Mouse (Mus musculus) thymus, postnatal 0 days (tissue): ENCODE measurements around the gene Adamtsl4. TPM values are rescaled to one million over a fixed set of nuclear protein-coding genes. Genes with fewer than 3 reads are reported as not detected.
A peak's percentile ranks its signal among the peaks of the same experiment; 100 is the strongest.
"Not testable (repeated sequence)": the region's sequence is repeated elsewhere in the genome, so short reads cannot be mapped to it uniquely, and the experiment has no call there.

Experiments used
- DNase-seq: peaks from one replicate; pipeline ENCODE4 v3.0.0-alpha.2; 2015; ENCODE audit warnings: low spot score
- polyA plus RNA-seq: library from polyadenylated mRNA; unstranded; fragments of >200 nt; fragmentation: Nextera tagmentation; extraction: Ambion mirVana; gene quantifications from 2 replicates; pipeline ENCODE4 v1.2.1, GENCODE M21; 2015

Gene Adamtsl4
- polyA plus RNA-seq, 1 experiment from 2014 or later, result 2.0 TPM

DNA sequence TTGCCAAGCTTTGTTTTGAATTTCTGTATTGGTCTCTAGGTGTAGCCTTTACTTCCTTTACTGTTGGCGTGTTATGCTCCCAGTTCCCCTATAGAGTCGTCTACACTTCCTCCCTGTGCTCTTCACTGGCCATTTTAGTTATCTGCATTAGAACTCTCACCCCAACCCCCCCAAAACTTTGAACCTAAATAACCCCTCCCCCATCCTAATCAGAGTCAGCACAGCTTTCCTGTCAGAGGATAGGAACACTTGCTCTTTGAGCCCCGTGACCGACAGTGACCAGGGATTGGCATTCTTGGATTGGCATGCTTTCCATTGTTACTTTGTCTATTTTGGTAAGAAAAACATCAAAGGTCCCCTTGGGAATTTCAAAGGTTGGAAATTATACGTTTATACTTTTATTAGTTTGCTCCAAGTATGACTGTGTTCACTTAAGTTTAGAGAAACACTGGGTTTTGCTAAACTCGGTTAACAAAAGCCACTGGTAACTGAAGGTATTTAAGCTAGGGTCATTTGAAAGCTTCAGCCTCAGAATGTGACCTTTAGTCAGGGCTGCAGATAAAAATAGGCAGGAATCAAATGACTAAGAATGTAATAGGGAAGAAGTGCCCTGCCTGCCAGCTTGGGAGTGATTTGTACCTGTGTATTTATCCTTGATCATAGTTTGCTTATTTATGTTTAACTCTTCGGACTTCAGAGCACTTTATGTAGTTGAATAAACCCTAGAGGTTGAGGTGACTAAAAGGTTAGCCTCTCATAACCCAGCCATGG, 25.6 kb downstream of the Adamtsl4 start:
- no peak for DNase-seq

DNA sequence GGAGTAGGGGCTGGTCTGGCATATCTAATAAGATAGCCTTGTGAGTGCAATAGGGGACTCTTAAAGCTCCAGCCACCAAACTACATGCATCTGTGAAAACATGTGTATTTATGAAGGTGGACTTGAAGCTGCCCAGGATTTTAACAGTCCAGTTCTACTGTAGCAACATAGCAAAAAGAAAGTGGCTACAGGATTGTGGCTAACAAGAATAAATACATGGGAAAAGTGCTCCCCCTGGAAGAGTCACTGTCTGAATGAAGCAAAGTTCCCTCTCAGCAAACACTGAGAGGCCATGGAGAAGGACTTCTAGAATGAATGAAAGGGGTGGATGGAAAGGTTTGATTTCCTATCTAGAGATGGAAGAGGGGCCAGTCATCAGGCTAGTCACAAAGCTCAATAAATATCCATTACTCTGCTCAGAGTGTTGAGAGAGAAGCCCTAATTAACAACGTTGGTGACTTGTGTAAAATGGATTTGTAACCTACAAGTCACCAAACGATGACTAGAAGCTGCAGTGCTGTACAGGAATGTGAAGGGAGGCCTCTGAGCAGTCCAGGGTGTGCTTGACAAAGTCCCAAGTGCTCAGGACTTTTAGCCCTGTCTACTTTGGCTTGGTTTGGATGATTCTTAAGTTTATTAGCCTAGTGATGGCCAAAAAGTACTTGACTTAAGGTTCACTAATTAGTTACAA, 26.8 kb downstream of the Adamtsl4 start:
- DNase-seq, result no peak

DNA sequence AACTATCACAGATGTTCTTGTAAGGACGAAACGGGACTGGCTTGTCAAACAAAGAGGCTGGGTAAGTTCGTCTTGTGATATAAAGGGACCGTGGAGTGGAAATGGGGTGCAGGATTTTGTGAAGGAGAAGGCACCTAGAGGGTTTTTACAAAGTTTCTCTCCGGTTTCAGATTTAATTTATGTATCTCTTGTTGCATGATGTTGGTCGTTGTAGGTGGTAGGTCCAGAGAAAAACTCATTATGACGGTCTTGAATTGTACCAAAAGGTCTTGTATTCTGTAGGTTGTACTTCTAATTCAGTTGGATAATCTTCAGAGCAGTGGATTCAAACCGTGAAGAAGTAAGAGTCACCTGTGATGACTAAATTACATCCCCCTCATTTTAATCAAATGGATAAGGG, 27.8 kb downstream of the Adamtsl4 start:
- no peak for DNase-seq

DNA sequence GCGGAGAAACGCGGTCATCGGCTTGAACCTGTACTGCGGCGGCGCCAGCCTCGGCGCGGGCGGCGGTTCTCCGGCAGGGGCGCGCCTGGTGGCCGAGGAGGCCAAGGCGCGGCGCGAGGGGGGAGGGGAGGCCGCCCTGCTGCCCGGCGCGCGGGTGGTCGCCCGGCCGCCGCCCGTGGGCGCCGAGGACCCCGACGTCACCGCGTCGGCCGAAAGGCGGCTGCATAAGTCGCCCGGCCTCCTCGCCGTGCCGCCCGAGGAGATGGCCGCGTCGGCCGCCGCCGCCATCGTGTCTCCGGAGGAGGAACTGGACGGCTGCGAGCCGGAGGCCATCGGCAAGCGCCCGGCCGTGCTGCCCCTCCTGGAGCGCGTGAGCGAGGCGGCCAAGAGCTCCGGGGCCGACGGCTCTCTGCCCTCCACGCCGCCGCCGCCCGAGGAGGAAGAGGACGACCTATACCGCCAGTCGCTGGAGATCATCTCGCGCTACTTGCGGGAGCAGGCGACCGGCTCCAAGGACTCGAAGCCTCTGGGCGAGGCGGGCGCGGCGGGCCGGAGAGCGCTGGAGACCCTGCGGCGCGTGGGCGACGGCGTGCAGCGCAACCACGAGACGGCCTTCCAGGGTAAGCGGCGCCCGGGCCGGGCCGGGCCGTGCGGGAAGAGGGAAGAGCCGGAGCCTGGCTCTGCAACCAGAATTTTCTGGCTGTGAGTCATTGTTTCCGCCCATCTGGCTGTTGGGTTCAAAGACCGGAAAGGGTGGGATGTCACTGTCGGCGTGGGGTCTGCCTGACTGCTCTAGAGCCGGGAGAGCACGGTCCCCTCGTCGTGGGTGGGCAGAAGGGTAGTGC, 28.6 kb downstream of the Adamtsl4 start:
- peak; percentile 88 for DNase-seq

GRCm38 (mm10) chr3:95658236-95658867, 29.4 kb downstream of the Adamtsl4 start, which contains the start of gene Mcl1:
TSS of gene Mcl1 (plus strand) at chr3:95658788.
- DNase-seq, result peak; percentile 89

- DNase-seq, result no peak
Measured at GRCm38 (mm10) chr3:95657711-95658110, 30.0 kb downstream of the Adamtsl4 start.

DNA sequence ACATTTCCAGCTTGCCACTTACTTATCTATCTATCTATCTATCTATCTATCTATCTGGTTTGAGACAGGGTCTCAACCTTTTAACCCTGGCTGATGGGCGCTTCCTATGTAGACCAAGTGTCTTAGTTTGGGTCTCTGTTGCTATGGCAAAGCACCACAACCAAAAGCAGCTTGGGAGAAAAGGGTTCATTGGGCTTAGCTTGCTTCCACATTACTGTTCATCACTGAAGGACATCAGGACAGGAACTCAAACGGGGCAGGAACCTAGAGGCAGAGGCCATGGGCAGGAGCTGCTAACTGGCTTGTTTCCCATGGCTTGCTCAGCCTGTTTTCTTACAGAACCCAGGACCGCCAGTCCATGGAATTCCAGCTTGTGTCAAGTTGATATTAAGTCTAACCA, 30.6 kb downstream of the Adamtsl4 start:
- DNase-seq, result no peak

GRCm38 (mm10) chr3:95655437-95655836, 32.3 kb downstream of the Adamtsl4 start:
- DNase-seq, result no peak

- DNase-seq, result not testable (repeated sequence)
Measured at GRCm38 (mm10) chr3:95654371-95654770, 33.3 kb downstream of the Adamtsl4 start.

DNA sequence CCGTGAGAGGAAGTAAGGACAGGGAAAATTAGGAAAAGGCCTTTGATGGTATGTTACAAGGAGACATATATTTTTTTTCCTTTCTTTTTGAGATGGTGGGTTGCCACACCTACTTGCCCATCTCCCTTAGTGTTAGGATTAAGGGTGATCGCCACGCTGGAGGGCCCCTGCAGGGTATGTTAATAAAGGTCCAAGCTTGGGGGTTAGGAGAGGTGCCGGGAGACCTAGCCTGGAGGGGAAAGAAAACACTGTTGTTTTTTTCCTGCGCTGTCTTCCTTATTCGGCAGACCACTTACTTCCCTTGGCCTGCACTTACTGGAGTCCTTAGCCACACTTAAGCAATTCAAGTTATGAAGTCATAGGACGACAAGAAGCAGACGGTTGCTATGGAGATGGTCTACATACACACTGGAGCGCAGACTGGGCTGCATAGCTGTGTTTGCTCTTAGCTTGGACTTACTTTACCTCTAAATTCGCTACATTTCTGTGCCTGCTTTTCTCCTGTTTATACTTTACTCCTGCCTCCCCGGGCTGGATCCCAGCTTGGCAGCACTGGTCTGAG, 34.2 kb downstream of the Adamtsl4 start:
- no peak for DNase-seq

- DNase-seq, result no peak
Measured at GRCm38 (mm10) chr3:95652871-95653270, 34.8 kb downstream of the Adamtsl4 start.

DNA sequence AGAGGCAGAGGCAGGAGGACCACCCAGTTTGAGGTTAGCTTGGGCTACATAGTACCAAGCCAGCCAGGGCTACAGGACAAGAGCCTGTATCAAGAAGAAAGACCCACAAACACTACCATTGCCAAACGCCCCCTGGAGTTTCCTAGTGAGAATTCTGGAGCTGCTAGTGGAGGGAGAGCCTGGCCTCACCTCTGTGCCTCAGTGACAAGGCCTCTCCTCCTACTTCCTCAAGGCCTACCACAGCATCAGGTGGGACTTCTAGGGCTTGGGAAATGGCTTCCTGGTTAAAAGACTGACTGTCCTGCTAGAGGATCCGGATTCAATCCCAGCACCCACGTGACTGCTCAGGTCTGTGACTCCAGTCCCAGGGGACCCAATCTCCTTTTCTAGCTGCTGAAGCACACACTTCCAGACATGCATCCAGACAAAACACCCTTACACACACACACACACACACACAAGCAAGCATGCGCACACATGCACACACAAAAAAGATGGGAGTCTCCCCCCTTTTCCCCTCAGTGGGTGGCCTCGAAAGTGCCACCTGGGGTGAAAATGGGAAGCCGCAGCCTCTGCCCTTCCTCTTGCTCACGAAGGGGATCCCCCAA, 35.4 kb downstream of the Adamtsl4 start:
- DNase-seq, result peak; percentile 49

DNA sequence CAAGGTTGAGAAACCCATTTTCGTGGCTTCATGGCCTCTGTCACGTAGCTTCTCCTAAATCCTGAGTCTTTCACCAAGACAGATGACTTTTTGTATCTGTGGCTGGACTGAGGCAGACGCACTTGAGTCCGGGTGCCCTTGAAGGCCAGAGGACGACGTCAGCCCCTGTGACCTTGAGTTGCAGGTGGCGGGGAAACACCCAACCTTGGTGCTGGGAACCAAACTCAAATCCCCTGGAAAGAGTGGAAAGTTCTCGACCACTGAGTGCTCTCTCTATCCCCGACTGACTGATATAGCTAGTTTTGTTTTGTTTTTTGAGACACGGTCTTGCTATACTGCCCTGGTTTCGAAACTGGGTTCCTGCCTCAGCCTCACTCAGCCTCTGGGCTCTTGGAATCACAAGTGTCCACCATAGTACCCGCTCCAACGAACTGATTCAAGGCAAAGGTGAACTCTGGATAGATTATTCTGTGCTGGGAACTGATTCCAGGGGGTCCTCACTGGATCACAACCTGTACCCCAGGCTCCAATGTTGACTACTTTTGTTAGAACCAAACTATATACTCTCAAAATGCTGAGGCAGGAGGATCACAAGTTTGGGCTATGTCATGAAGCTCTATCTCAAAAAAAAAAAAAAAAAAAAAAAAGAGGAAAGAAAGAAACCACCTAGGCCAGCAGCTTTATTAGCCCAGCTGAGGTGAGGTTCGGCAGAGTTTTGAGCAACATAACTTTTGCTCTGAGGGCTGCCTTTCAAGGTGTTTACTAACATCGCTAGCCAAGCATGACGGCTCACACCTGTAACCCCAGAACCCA, 36.1 kb downstream of the Adamtsl4 start:
- no peak for DNase-seq

DNA sequence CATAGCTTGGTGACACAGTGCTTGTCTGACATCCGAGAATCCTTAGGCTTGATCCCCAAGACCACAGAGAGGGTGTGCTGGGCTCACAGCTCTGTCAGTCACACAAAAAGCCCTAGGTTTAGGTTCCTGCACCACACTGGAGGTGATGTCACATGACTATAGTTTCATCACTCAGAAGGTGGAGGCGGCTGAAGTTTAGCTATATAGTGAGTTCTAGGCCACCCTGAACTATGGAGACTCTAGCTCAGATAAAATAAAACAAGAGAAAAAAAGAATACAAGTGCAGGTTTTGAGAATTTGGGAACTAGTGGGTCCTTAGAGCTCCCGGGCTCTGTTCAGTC, 36.7 kb downstream of the Adamtsl4 start:
- no peak for DNase-seq

GRCm38 (mm10) chr3:95650276-95651032, 37.3 kb downstream of the Adamtsl4 start:
- no peak for DNase-seq

DNA sequence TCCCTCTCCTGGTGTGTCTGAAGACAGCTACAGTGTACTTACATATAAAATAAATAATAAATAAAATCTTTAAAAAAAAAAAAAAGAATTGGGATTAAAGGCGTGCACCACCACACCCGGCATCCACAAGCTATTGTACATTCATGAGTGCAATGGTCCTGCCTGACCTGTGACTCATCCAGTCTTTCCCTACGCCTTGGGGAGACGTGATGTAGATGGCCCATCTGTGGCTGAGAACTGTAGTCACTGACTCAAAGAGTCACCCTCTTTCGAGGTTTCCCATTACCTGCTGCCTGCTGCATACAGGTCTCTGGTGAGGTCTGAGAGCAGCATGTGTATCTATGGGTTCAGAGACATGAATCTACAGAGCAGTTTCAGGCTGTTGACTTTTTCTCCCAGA, 39.7 kb downstream of the Adamtsl4 start:
- DNase-seq, result no peak

DNA sequence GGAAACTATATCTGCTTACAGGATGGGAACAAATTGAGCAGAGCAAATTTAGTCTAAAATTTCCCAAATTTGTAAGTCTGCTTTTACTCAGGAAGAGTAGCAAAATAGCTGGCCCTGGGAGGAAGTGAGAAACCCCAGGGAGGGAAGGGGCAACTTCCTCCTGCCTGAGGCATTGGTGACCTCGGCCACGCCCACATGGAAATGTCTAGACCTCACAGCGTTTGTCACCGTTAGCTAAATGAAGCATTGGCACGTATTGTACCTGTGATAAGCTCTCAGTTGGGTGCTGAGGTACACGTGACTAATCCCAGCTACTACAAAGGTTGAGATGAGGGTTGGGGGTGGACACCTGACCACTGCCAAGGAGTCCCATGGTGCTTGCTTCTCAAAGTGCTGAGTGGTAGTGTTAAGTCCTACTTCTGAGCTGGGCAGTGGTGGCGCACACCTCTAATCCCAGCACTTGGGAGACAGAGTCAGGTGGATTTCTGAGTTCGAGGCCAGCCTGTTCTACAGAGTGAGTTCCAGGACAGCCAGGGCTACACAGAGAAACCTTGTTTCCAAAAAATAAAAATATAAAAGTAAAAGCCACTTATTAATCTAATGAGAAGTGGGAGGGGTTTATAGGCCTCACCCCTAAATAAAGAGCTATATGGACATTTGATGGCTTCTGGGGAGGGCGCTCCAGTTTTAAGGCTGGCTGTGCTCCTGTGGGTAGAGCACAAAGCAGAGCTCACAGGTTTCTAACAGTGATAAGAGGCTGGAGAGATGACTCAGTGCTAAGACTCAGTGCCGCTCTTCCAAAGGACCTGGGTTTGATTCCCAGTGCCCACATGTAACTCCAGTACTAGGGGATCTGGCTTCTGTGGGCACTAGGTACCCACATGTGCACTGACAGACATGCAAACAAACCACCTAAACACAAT, 42.1 kb downstream of the Adamtsl4 start:
- DNase-seq, result peak; percentile 52

DNA sequence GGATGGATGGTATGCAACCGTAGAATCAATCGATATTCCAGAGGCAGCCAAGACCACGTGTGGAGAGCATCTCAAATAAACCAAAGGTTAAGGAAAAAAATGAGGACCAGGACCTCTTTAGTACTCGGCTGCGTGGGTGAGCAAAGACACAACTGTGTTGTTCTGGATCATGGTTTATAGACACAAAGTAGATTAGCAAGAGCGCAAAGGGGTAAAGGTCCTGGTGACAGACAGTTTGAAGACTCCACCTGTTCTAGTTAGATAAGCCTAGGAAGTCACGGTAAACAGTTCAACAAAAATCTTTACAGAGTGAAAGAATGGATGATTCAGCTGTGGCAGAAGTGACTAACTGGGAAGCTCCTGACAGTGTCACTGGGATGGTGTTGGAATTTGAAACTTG, 44.6 kb downstream of the Adamtsl4 start:
- DNase-seq, result no peak
